Mouse (Mus musculus): ENCODE results near the gene Ap1g1. TPM values are rescaled to one million over a fixed set of nuclear protein-coding genes. Genes with fewer than 3 reads are reported as not detected.
A peak's percentile ranks its signal among the peaks of the same experiment; 100 is the strongest.

Ap1g1 gene
- polyA plus RNA-seq, 1 experiment from 2014 or later, result 47.1 TPM

DNA sequence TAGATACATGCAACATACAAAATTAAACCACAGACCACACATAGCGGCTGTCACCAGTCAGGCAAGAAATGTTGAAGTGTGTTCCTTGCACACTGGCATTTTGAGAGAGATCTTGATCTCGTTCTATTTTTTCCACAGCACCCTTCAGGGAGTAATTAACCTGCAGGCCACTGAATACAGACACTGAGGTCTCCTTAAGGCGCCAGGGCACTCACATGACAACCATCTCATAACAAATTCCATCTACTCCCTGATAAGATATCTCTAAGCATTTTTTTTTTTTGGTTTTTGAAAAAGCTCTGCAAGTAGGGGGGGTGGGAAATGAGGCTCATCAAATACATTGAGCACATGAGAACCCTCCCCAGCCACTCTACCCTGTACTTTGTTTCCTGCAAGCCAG lies 21.5 kb upstream of the Ap1g1 start:
- no peak overlapping the region for H3K27ac ChIP-seq (replicated peaks)
- H3K9me3 ChIP-seq (replicated peaks), result peaks cover 2% of the 10 kb centered on the region
- no peak for DNase-seq (ENCODE audit: low spot score)
- no peaks in the 10 kb centered on the region for H3K27me3 ChIP-seq (ENCODE audit: low read depth, poor library complexity, severe bottlenecking)
- 79% methylated on average over 3 of the region's 3 CpGs for WGBS
- H3K4me1 ChIP-seq, result no peaks in the 10 kb centered on the region
- no peak overlapping the region for H3K4me3 ChIP-seq
- no peaks in the 10 kb centered on the region for H3K36me3 ChIP-seq

- Histone ChIP-seq H3K36me3 (no peaks in the 10 kb centered on the region), H3K27ac (replicated peaks) (no peak overlapping the region), H3K4me1 (no peaks in the 10 kb centered on the region), H3K4me3 (no peak overlapping the region), H3K9me3 (replicated peaks) (peaks cover 27% of the 10 kb centered on the region), H3K27me3 (ENCODE audit: low read depth, poor library complexity, severe bottlenecking) (no peaks in the 10 kb centered on the region)
- no peak for DNase-seq (ENCODE audit: low spot score)
- 94% methylated on average over 7 of the region's 7 CpGs for WGBS
Observed at GRCm38 (mm10) chr8:109759426-109759825, 18.9 kb upstream of the Ap1g1 start.

DNA sequence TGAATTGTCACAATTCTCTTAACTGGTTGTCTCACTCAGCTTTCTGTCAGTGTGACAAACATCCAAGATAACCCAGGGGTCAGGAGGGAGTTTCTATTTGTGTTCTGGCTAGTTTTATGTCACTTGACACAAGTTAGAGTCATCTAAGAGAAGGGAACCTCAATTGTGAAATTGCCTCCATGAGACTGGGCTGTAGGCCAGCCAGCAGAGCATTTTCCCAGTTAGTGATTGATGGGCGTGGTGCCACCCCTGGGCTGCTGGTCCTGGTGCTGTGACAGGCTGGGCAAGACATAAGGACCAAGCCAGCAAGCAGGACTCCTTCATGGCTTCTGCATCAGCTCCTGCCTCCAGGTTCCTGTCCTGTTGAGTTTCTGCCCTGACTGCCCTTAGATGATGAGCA lies 18.1 kb upstream of the Ap1g1 start:
- H3K36me3 ChIP-seq, result no peaks in the 10 kb centered on the region
- H3K27me3 ChIP-seq (ENCODE audit: low read depth, poor library complexity, severe bottlenecking), result no peaks in the 10 kb centered on the region
- no peak for DNase-seq (ENCODE audit: low spot score)
- H3K9me3 ChIP-seq (replicated peaks), result peaks cover 30% of the 10 kb centered on the region
- no peak overlapping the region for H3K4me3 ChIP-seq
- H3K27ac ChIP-seq (replicated peaks), result no peak overlapping the region
- WGBS, result 46% methylated on average over 1 of the region's 1 CpGs
- H3K4me1 ChIP-seq, result no peaks in the 10 kb centered on the region

DNA sequence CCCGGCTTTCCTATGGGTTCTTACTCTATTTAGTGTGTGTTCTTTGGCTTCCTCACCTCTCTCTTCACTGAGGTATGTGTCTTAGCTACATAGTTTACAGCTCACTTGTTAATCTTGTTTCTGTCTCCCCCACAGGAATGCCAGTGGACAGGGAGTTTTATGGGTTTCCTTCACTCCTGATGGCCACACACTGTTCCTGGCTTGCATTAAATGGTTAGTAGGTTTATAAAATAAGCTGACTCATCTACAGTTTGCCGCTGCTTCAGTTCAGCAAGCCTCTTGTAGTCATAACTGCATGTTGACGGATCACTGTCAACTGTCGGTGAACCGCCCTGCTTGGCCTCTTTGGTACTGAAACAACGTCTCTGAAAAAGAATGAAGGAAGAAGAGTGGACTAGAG lies 14.3 kb upstream of the Ap1g1 start:
- Histone ChIP-seq H3K4me3 (no peak overlapping the region), H3K36me3 (no peaks in the 10 kb centered on the region), H3K27ac (replicated peaks) (no peak overlapping the region), H3K27me3 (ENCODE audit: low read depth, poor library complexity, severe bottlenecking) (no peaks in the 10 kb centered on the region), H3K9me3 (replicated peaks) (peaks cover 30% of the 10 kb centered on the region), H3K4me1 (no peaks in the 10 kb centered on the region)
- WGBS, result 91% methylated on average over 6 of the region's 6 CpGs
- DNase-seq (ENCODE audit: low spot score), result no peak

- no peaks in the 10 kb centered on the region for H3K36me3 ChIP-seq
- WGBS, result 81% methylated on average over 7 of the region's 7 CpGs
- H3K4me3 ChIP-seq, result no peak overlapping the region
- no peak overlapping the region for H3K27ac ChIP-seq (replicated peaks)
- peaks cover 30% of the 10 kb centered on the region for H3K9me3 ChIP-seq (replicated peaks)
- DNase-seq (ENCODE audit: low spot score), result no peak
- no peaks in the 10 kb centered on the region for H3K27me3 ChIP-seq (ENCODE audit: low read depth, poor library complexity, severe bottlenecking)
- no peaks in the 10 kb centered on the region for H3K4me1 ChIP-seq
Observed at GRCm38 (mm10) chr8:109766081-109766480, 12.3 kb upstream of the Ap1g1 start.

DNA sequence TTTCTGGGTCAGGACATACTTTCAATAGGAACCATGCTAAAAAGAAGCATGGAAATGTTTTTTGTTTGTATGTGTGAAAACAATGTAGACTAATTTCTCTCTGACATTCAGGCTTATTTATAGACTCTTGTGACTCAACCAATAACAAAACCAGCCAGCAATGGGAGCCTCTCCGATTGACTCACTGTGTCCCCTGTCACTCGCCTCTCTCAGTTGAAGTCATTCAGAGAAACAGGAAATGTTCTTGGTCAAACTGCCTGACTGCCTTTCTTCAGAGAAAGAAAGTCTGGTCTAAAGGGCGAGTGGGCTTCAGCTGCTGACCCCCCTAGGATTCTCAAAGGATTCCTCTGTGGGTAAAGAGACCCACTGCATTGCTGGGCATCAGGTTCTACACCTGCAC lies 5.2 kb upstream of the Ap1g1 start:
- Histone ChIP-seq H3K27me3 (ENCODE audit: low read depth, poor library complexity, severe bottlenecking) (peaks cover 4% of the 10 kb centered on the region; the same call in 1 of the 2 replicates), H3K4me1 (no peaks in the 10 kb centered on the region), H3K4me3 (no peak overlapping the region), H3K9me3 (replicated peaks) (no peaks in the 10 kb centered on the region), H3K27ac (replicated peaks) (no peak overlapping the region), H3K36me3 (no peaks in the 10 kb centered on the region)
- DNase-seq (ENCODE audit: low spot score), result no peak
- 50% methylated on average over 3 of the region's 3 CpGs for WGBS

DNA sequence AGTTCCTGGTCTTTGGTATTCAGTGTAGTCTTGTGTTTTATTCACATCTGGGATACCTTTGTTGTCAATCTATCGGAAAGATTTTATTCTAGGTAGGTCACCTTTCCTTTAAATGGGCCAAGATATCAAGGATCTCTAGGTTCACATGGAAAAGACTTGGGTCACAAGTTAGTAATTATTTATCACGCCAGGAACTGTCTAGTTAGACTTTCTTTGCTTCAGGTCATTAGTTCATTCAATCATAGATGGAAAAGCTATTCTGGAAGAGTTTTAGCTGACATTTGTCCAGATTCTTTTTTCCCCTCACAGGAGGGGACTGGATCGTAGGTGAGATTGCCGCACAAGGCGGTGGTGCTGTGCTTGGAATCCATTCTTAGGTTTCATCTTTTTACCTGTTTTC lies 503 bp upstream of the Ap1g1 start:
- H3K9me3 ChIP-seq (replicated peaks), result no peaks in the 10 kb centered on the region
- H3K4me3 ChIP-seq, result peak overlapping the region; percentile 79
- WGBS, result 34% methylated on average over 5 of the region's 5 CpGs
- DNase-seq (ENCODE audit: low spot score), result no peak
- H3K36me3 ChIP-seq, result no peaks in the 10 kb centered on the region
- H3K4me1 ChIP-seq, result peaks cover 15% of the 10 kb centered on the region
- H3K27me3 ChIP-seq (ENCODE audit: low read depth, poor library complexity, severe bottlenecking), result peaks cover 4% of the 10 kb centered on the region; the same call in 1 of the 2 replicates
- H3K27ac ChIP-seq (replicated peaks), result peak overlapping the region; percentile 99

GRCm38 (mm10) chr8:109778993-109779421 lies 653 bp downstream of the Ap1g1 start:
- peak overlapping the region; percentile 79 for H3K4me3 ChIP-seq
- peak overlapping the region; percentile 99 for H3K27ac ChIP-seq (replicated peaks)
- peaks cover 15% of the 10 kb centered on the region for H3K4me1 ChIP-seq
- H3K36me3 ChIP-seq, result no peaks in the 10 kb centered on the region
- DNase-seq (ENCODE audit: low spot score), result no peak
- no peaks in the 10 kb centered on the region for H3K9me3 ChIP-seq (replicated peaks)
- WGBS, result under 1% methylated on average over 32 of the region's 32 CpGs
- H3K27me3 ChIP-seq (ENCODE audit: low read depth, poor library complexity, severe bottlenecking), result peaks cover 4% of the 10 kb centered on the region; the same call in 1 of the 2 replicates

GRCm38 (mm10) chr8:109779431-109780228 lies 1.3 kb downstream of the Ap1g1 start:
- Histone ChIP-seq H3K9me3 (replicated peaks) (no peaks in the 10 kb centered on the region), H3K36me3 (no peaks in the 10 kb centered on the region), H3K4me3 (peak overlapping the region; percentile 79), H3K4me1 (peaks cover 15% of the 10 kb centered on the region), H3K27me3 (ENCODE audit: low read depth, poor library complexity, severe bottlenecking) (peaks cover 4% of the 10 kb centered on the region; the same call in 1 of the 2 replicates), H3K27ac (replicated peaks) (peak overlapping the region; percentile 99)
- DNase-seq (ENCODE audit: low spot score), result no peak
- WGBS, result 26% methylated on average over 24 of the region's 24 CpGs

DNA sequence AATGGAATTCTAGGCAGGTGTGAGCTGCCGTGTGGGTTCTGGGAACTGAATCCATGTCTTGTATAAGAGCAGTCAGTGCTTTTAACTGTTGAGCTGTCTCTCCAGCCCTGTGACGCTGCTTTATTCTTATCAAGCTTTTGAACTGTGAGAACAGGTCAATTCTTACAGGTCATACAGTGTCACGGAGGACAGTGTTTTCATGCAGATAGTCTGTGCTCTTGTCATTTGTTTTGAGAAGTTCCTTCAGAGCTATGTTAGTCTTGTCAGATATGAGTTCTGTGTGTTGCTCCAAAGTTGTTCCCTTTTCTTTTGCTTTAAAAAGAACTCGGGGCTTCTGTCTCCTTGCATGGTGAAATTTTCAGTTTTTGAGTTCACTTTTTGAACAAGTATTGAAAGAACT lies 2.2 kb downstream of the Ap1g1 start:
- peak overlapping the region; percentile 79 for H3K4me3 ChIP-seq
- no peak for DNase-seq (ENCODE audit: low spot score)
- peaks cover 15% of the 10 kb centered on the region for H3K4me1 ChIP-seq
- H3K36me3 ChIP-seq, result no peaks in the 10 kb centered on the region
- H3K27ac ChIP-seq (replicated peaks), result no peak overlapping the region
- 83% methylated on average over 4 of the region's 4 CpGs for WGBS
- H3K27me3 ChIP-seq (ENCODE audit: low read depth, poor library complexity, severe bottlenecking), result peaks cover 4% of the 10 kb centered on the region; the same call in 1 of the 2 replicates
- H3K9me3 ChIP-seq (replicated peaks), result no peaks in the 10 kb centered on the region

- H3K27ac ChIP-seq (replicated peaks), result no peak overlapping the region
- DNase-seq (ENCODE audit: low spot score), result no peak
- 0 out of 2 replicates have a peak, but pooled peaks cover 7% of the 10 kb centered on the region for H3K36me3 ChIP-seq
- no peaks in the 10 kb centered on the region for H3K9me3 ChIP-seq (replicated peaks)
- 88% methylated on average over 2 of the region's 2 CpGs for WGBS
- H3K27me3 ChIP-seq (ENCODE audit: low read depth, poor library complexity, severe bottlenecking), result no peaks in the 10 kb centered on the region
- H3K4me1 ChIP-seq, result no peaks in the 10 kb centered on the region
- H3K4me3 ChIP-seq, result no peak overlapping the region
Observed at GRCm38 (mm10) chr8:109790938-109791337, 12.6 kb downstream of the Ap1g1 start.

- no peak overlapping the region for H3K4me3 ChIP-seq
- no peaks in the 10 kb centered on the region for H3K9me3 ChIP-seq (replicated peaks)
- WGBS, result 79% methylated on average over 1 of the region's 1 CpGs
- peaks cover 7% of the 10 kb centered on the region for H3K4me1 ChIP-seq
- H3K27ac ChIP-seq (replicated peaks), result no peak overlapping the region
- DNase-seq (ENCODE audit: low spot score), result no peak
- no peaks in the 10 kb centered on the region for H3K27me3 ChIP-seq (ENCODE audit: low read depth, poor library complexity, severe bottlenecking)
- H3K36me3 ChIP-seq, result 0 out of 2 replicates have a peak, but pooled peaks cover 3% of the 10 kb centered on the region
Observed at GRCm38 (mm10) chr8:109795166-109795565, 16.8 kb downstream of the Ap1g1 start.

DNA sequence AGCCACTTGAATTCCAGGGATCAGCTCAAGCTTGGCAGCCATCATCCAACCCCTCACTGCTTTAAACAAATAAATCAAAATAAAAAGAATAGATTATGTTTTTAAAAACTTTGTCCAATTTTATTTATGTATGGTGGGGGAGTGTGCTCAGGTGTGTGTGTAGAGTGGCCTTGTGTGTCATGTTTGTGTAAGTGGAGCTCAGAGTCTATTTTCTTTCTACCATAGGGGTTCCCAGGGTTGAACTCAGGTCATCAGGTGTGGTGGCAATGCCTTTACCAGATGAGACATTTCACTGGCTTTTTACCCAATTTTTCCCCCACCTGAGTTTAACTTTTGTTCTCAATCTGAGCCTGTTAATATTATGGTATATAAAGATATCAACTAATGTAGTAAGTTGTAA lies 20.4 kb downstream of the Ap1g1 start:
- Histone ChIP-seq H3K9me3 (replicated peaks) (no peaks in the 10 kb centered on the region), H3K27ac (replicated peaks) (no peak overlapping the region), H3K27me3 (ENCODE audit: low read depth, poor library complexity, severe bottlenecking) (no peaks in the 10 kb centered on the region), H3K4me3 (no peak overlapping the region), H3K4me1 (peaks cover 7% of the 10 kb centered on the region), H3K36me3 (peaks cover 16% of the 10 kb centered on the region)
- DNase-seq (ENCODE audit: low spot score), result no peak

Measured in midbrain, embryonic 10.5 days (tissue).